Mouse (Mus musculus) liver (tissue): ENCODE results near the gene 6030452D12Rik.

ENCODE experiments used
- DNase-seq: peaks from one replicate; pipeline ENCODE4 v3.0.0-alpha.2; 2020; ENCODE audit warnings: mixed read lengths

The 6030452D12Rik gene

DNA sequence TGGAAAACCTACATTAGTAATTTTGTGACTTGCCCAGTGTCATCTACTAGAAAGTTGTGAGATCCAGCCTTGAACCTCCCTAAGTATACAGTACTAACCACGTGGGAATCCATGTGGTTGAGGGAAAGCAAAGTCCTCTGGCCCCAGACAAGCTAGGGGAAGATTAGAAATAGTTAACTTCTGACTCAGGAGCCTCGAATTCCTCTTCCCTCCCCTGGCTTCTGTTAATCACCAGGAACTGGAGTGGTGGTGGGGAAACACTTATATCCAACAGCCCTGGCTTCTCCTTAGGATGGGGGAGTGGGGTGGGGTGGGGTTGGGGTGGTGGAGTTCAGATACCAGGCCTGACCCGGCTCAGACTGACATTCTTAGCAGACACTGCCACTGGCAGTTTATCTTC, 18.4 kb downstream of the 6030452D12Rik start:
- no peak for DNase-seq

DNA sequence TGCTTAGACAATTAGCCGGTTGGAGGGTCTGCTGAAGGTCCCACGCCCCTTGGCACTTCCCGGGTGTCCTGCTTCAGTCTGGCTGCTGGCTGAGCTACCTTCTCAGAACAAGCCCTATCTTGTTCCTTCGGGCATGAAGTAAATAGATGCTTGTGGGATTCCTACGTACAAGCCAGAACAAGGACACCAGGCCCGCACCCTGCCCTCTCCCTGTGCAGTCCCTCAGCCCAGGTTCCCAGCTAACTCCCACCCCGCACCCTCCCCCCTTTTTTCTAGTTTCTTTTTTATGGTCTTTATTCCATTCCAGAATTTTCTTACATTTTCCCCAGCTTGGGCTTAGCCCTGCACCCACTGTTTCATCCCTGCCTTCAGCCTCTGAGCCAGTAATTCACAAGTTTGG, 20.3 kb downstream of the 6030452D12Rik start:
- DNase-seq = no peak

DNA sequence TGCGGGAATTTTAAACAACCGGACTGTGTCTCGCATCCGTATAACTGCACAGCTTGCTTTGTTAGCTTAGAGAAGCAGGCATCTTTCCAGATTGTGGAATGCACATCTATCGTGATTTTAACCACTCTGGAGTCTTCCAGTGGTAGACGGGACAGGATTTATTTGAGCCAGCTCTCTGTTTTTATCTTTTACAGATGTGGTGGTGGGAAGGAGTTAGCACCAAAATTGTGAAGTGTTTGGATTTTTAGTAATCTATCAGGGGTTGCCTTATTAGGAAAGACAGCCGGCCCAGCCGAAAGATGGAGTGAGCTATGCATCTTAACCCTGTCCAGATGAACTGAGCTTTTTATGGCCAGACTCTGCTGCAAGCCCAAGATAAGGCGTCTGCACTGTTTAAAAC, 21.5 kb downstream of the 6030452D12Rik start:
- DNase-seq = no peak

DNA sequence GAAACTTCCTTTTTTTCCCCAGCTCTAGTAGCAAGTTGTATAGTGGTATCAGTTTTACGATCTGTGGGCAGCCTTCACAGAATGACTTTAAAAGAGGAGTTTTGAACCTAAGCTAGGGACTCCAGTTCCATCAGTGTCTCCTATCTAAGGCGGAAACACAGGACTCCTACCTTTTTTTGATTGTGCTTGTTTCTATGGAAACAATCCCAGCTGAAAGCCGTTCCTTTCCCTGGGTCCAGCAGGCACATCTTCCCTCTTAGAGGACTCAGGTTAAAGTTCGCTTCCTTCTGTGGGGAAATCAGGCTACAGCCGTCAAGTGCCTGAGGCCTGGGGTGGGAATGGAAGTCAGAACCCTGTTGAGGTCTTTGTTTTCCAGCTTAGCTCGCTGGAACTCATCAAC, 26.4 kb downstream of the 6030452D12Rik start:
- no peak for DNase-seq

DNA sequence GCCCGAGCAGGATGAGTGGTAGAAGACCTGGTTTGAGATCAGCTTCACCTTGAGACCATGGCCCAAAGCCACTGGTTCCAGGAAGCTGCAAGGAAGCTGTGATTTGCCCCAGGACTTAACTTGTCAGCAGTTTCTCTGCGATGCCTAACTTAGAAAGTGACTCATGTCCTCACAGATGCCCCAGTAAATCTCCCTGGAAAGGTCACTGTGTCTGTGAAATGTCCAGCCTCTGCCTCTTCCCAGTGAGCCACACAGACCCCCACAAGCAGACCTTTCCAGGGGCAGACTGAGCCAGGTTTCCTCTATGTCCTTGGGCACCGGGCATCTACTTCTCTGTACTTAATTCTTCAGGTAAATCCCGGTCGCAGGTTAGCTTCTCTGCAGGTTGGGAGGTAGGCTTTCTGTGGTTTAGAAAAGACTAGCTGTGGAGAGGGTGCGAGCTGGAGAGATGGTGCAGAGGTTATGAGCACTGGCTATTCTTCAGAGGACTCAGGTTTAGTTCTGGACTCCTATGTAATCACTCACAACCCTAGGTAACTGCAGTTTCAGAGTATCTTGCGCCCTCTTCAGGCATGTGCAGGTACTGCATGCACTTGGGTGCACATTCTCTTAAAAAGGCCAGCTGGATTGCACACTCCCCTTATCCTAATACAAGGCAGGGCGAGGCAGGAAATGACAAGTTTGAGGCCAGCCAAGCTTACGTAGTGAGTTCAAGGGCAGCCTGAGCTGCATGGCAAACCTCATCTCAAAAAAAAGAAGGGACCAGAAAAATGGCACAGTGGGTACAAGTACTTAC, 27.1 kb downstream of the 6030452D12Rik start:
- no peak for DNase-seq

DNA sequence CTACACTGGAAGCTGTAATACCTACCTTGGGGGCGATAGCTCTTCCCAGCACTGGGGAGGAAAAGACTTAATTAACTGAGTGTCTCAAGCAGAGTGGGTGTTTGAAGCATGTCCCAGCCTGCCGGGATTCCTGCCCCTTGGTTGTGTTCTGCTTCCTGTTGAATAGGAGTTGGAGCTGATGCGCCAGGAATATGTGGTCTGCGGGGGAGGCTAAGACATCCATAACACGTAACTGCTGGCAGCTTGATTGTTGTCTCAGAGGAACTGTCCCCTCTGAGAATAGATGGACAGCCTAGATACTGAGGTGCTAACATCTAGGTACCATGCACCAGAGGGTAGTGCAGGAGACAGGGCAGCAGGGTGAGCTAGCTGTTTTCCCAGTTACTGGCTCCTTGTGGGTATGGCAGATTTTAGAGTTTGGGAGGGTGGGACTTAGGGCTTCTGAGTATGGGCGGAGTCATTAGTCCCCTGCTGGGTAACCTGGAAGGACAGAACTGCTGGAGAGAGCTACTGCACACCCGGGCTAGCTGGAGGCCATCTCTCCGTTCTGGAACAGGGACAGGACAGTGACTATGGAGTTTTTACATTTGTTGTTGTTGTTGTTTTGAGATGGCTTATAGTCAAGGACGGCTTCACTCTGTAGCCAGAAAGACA, 28.4 kb downstream of the 6030452D12Rik start:
- DNase-seq = no peak

DNA sequence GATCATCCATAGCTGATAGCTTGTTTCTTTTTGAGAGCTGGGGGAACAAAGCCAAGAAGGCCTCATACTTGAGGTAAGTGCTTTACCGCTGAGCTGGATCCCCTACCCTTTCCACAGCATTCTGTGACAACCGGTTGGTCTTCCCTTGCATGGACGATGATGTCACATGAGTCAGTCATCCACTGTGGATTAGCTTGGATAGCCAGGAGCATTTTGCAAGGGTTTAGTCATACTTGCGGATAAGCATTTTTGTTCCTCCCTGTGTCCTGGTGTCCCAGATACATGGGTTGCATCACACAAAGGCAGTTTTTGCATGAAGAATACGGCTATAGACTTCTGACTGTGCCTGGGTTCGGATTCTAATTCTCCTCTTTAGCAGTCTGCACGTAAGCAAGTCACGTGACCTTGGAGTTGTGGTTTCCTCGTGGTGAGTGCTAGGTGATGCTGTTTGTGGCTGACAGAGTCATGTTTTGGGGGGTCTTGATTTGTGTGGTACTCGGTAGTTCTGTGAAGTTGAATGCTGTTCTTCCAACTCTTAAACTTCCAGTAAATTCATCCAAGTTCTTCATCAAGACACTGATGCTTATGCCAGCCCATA, 29.7 kb downstream of the 6030452D12Rik start:
- DNase-seq = no peak

DNA sequence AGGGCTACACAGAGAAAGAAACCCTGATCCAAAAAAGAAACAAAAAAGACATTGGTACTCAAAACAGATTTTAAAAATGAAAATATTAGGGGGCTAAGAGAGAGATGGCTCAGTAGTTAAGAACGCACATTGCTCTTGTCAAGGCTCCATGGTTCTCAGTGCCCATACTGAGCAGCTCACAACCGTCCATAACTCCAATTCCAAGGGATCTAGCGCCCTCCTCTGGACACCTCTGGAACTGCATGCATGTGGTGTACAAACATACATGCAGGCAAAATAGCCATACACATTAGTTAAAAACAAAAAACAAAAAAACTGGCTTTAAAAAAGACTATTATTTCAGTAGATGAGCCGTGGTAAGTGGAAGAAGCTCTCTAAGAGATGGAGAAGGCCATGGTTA, 30.2 kb downstream of the 6030452D12Rik start:
- no peak for DNase-seq

DNA sequence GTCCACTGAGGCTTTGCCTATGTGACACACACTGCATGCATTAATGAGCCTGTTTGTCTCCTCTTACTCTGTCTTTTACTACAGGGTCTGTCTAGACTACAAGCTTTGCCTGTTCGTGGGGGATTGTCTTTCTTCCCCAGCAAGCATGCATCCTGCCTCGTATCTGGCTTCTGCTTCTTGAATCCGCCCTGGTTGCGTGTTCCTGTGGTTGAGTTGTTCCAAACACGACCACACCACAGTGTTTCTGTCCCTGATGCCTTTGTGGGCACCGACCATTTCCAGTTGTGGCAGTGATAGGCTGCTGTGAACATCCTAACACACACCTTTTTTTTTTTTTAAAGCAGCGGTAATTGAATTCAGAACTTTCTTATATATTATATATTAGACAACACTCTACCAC, 33.4 kb downstream of the 6030452D12Rik start:
- DNase-seq = no peak

DNA sequence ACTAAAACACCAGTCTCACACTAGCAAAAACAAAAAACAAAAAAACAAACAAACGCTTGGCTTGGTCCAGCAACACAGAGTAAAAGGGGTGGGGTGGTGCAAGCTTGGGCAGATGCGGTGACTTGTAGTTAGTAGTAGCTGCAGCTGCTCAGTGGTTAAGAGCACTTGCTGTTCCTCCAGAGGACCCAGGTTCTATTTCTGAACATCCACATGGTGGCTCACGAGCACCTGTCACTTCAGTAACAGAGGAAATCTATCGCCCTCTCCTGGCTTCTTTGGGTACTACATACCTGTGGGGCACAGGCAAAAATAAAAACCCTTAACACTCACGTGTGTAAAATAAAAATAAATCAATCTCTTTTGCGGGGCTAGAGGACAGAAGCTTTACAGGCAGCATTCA, 34.1 kb downstream of the 6030452D12Rik start:
- DNase-seq = peak; percentile 37

DNA sequence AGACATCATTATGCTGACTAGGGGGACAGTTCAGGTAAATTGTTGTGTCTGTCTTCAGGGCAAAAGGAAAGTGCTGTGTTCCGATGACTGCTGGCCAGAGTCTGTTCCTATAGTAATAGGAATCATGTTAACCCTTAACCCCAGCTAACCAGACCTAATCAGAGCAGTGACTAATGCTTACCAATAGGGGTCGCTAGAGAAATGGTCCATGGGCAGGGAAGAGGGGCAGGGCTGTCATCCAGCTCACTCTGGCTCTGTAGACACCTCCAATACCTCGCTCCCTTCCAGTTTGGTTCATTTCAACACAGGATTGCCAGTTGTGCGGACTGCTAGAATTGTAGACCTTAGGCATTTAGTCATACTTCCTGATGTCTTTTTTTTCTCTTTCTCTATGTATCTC, 35.1 kb downstream of the 6030452D12Rik start:
- DNase-seq = no peak

DNA sequence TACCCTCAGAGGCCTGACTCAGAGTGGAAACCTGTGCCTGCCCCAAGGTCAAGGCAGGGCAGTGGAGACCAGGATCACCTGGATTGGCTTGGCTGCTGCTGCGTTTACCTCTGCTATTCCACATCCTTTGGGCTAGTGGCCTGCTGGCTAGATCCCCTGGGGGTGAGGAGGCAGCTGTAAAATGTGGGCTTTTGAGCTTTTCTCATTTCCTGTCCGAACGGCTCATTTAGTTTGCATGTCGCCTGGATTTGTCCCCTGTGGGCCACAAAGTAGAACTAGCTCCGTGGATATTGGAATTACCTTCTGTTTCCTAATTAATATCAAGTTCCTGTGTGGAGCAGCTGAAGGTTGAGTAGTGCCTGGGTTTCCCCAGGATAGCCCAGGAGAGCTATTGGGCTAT, 38.9 kb downstream of the 6030452D12Rik start:
- no peak for DNase-seq

DNA sequence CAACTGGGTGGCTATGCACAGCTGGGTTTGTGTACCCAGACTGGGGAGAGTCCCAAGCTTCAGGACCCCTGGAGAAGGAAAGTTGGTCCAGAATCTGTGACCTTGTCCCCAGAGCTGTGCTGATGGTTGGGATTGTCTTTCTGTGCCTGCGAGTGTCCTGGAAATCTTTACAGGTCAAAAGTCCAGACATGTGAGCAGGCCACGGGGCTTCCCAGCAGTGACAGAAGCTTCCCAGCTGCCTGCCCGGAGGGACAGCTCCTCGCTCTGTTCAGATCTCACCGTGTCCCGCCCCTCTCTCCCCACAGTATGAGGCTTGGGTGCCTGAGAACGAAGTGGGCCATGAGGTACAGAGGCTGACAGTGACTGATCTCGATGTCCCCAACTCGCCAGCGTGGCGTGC, 40.7 kb downstream of the 6030452D12Rik start:
- DNase-seq = no peak

DNA sequence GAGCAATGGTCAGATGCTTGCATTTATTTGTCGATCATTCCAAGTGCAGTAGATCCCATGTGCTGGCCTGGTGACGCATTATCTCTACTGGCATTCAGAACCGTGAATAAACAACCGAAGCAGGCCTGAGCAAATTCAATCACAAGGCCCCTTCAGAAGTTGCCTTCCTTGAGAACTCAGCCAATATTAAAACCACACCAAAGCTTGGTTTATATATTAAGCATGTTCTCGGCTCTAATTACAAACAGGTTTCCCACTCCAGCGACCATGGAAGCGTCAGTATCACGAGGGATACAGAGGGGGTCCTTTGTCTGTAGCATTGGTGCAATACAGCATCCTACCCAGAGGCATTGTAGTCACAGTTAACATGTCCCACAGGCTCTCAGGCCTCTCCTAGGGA, 42.7 kb downstream of the 6030452D12Rik start:
- DNase-seq = no peak

DNA sequence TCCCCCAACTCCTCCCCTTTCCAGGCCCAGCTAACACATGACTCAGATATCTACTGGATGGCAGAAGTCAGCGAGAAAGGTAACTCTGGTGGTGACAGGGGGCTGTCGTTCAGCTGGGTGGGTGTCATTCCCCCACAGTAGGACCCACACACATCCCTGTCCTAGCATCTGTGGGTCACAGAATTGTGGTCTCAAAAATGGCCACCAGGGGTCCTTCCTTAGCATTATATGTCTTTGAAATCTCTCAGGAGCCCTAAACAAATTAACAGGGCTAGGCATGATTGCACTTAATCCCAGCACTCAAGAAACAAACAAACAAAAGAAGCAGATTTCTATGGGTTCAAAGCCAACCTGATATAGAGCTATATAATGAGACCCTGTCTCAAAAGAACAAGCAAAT, 44.8 kb downstream of the 6030452D12Rik start:
- no peak for DNase-seq

DNA sequence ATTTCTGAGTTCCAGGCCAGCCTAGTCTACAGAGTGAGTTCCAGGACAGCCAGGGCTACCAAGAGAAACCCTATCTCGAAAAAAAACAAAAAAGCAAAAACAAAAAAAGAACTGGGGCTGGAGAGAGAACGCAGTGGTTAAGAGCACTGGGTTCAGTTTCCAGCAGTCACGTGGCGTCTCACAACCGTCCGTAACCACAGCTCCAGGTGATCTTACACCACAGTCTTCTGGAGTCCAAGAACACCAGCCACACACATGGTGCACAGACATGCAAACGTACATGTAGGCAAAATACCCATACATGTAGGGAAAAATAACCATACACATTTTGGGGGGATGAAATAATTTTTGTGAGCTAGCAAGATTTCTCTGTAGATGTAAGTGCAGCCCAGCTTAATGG, 46.4 kb downstream of the 6030452D12Rik start:
- no peak for DNase-seq

DNA sequence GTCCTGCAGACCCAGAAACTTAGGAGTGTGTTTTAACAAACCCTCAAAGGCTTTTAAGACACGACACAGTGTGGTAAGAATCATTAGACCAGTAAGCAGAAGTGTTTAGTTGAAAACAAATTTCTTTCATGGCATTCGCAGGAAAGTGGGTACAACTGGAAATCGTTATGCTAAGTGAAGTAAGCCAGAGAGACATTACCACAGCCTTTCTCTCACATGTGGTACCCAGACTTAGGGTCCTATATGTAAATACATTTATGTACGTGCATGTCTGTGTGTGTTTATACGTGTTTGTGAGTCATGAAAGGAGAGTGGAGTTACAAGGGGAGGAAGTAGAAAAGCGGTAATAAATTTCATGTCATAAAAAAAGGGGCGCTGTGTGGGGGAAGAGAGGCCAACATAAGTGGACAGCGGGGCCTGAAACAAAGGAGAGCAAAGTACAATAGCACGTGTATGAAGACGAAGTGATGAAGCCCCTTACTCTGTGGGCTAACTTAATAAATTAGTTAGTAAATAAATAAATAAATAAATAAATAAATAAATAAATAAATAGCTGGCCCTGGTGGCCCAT, 48.1 kb downstream of the 6030452D12Rik start:
- DNase-seq = no peak

DNA sequence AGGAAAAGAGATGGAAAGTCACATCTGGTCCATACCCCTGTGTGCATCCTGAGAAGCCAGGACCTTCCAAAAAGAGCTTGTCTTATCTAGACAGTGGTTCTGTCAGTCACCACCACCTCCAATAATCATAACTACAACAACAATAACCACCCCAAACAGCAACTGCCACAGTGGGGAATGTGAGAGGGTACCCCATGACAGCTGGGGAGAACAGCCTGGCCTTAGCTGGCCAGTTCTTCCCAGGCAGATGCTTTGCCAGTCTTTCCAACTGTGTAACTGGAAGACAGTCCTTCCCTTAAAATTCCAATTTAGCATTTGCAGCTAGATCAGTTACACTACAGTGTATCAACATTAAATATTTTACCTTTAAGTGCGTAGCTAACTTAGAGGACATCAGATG, 50.6 kb downstream of the 6030452D12Rik start:
- DNase-seq = no peak

DNA sequence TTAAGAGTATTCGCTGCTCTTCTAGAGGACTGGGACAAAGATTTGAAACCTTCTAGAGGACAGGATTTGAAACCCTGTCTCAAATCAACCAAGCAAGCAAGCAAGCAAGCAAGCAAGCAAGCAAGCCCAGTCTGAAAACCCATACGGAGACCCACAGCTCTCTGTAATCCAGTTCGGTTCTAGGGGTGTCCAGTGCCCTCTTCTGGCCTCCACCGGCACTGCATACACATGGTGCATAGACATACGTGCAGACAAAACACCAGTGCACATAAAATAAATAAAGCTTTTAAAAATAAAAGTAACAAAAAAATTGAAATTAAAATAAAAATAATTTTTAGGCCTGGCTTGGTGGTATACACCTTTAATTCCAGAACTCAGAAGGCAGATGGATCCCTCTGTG, 53.7 kb downstream of the 6030452D12Rik start:
- no peak for DNase-seq

DNA sequence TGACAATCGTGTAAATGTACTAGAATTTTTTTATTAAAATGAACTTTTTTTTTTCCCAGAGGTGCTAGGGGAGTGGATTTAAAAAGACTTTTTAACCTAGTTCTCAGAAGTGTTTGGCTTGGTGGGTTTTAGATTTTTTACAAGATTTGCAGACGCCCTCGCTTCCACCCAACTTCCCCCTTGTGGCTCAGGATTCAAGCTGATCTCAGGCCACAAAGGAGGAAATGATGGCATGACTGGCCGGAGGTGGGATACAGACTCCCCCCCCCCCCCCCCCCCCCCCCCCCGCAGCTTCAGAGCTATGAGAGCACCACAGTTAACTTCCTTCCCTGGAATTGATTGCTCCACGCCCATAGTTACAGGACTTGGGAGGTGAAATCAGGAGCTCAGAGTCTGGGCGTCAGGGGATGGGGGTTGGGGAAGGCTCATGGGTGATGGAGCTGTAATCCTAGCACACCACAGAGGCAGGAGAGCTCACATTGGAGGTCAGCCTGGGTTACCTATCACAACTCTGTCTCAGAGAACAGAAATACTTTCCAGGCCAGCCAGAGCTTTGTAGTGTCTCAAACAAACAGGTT, 55.8 kb downstream of the 6030452D12Rik start:
- DNase-seq = no peak
